Mouse (Mus musculus): ENCODE data around the gene Myl4. TPM values are rescaled to one million over a fixed set of nuclear protein-coding genes. Genes with fewer than 3 reads are reported as not detected.
"Not testable (repeated sequence)": the region's sequence is repeated elsewhere in the genome, so short reads cannot be mapped to it uniquely, and the experiment has no call there.

The Myl4 gene
- 4.7 and 6.3 TPM in 2 replicates for polyA plus RNA-seq (2015; fragmentation: Nextera tagmentation; extraction: Ambion mirVana)

DNA sequence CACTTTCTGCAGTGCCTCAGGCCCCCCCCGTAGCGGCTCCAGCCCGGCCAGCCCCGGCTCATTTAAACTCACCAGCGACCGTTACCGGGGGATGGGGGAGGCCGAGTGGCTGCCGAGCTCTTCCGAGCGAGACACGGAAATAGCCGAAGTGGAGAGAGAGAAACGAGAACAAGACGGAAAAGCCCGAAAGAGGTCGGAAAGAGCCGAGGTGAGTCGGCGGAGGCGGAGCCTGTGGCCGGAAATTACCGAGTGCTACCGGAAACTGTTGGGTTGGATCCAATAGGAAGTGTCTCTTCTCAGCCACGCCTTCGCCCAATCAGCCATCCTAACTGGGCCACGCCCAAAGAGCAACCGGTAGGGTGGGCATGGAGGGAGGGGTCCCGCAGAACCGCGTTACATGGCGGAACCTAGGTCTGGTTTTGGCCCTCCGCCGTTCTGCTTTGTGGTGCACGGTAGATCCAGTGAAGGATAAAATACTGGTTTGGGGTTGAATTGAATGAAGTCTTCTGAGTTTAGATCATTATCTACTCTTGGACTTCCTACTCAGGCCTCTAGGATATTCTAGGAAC is at the start of gene Myl4, which contains the start of gene Cdc27:
Myl4 (plus strand) TSS at position 258 of the 569 bp plus-strand sequence.
Cdc27 (minus strand) TSS at position 215 of the 569 bp plus-strand sequence.
- WGBS = under 1% methylated on average over 35 of the region's 35 CpGs
- no peaks in the 10 kb centered on the region for H3K27me3 ChIP-seq (replicated peaks; ENCODE audit: control insufficient read depth, insufficient read depth, low read length)
- peak within 1 kb of the TSS; percentile 100 for H3K9ac ChIP-seq (ENCODE audit: low read depth, low read length)
- H3K27ac ChIP-seq (ENCODE audit: low read length) = peak within 1 kb of the TSS; percentile 93
- peaks cover 7% of the 10 kb centered on the region for H3K4me1 ChIP-seq (ENCODE audit: control insufficient read depth, insufficient read depth, low read length)
- no peaks in the 10 kb centered on the region for H3K9me3 ChIP-seq (ENCODE audit: control insufficient read depth, low read length)
- peak; percentile 96 for ATAC-seq
- H3K4me3 ChIP-seq (ENCODE audit: low read length) = peak within 1 kb of the TSS; percentile 97
- H3K36me3 ChIP-seq (ENCODE audit: control insufficient read depth, insufficient read depth, low read length) = no peaks in the 10 kb centered on the region
- peak within 1 kb of the TSS; percentile 83 for H3K4me2 ChIP-seq (ENCODE audit: low read depth, low read length)

DNA sequence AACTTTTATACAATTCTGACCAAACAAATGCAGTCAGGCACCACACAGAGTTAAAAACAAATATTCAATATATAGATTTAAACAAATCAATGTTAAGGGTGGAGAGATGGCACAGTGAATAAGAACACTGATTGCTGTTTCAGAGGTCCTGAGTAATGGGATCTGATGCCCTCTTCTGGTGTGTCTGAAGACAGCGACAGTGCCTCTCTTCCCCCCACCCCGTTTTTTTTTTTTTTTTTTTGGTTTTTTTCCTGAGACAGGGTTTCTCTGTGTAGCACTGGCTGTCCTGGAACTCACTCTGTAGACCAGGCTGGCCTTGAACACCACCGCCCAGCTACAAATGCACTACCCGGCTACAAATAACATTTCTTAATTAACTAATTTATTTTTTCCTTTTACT is 42.0 kb upstream of the Myl4 start:
- WGBS = 79% methylated on average over 4 of the region's 4 CpGs
- no peak overlapping the region for H3K4me2 ChIP-seq (ENCODE audit: low read depth, low read length)
- no peaks in the 10 kb centered on the region for H3K4me1 ChIP-seq (ENCODE audit: control insufficient read depth, insufficient read depth, low read length)
- H3K9me3 ChIP-seq (ENCODE audit: control insufficient read depth, low read length) = no peaks in the 10 kb centered on the region
- peaks cover 14% of the 10 kb centered on the region; the same call in 1 of the 2 replicates for H3K36me3 ChIP-seq (ENCODE audit: control insufficient read depth, insufficient read depth, low read length)
- H3K27ac ChIP-seq (ENCODE audit: low read length) = no peak overlapping the region
- no peak for ATAC-seq
- H3K9ac ChIP-seq (ENCODE audit: low read depth, low read length) = no peak overlapping the region
- H3K4me3 ChIP-seq (ENCODE audit: low read length) = no peak overlapping the region
- H3K27me3 ChIP-seq (replicated peaks; ENCODE audit: control insufficient read depth, insufficient read depth, low read length) = no peaks in the 10 kb centered on the region

DNA sequence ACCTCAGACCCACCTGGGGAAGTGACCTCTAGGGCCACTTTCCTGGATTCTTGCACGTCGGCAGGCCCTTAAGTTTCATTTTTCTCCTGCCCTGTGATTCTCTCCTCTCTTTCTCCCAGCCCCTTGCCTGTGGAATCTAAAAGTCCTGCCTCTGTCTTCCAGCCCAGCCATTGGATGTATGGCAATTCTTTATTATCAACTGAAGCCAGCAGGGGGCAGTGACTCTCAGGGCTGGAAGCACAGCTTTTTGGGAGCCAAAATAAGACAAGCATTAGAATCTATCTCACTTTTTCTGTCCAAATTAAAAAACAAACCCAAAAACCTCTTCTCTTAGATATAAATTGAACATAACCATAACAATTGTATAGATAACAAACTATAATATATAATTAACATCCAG is 39.9 kb upstream of the Myl4 start:
- Histone ChIP-seq H3K4me1 (ENCODE audit: control insufficient read depth, insufficient read depth, low read length) (no peaks in the 10 kb centered on the region), H3K4me2 (ENCODE audit: low read depth, low read length) (no peak overlapping the region), H3K9me3 (ENCODE audit: control insufficient read depth, low read length) (no peaks in the 10 kb centered on the region), H3K9ac (ENCODE audit: low read depth, low read length) (no peak overlapping the region), H3K4me3 (ENCODE audit: low read length) (no peak overlapping the region), H3K27me3 (replicated peaks; ENCODE audit: control insufficient read depth, insufficient read depth, low read length) (no peaks in the 10 kb centered on the region), H3K27ac (ENCODE audit: low read length) (no peak overlapping the region), H3K36me3 (ENCODE audit: control insufficient read depth, insufficient read depth, low read length) (peaks cover 12% of the 10 kb centered on the region)
- WGBS = 76% methylated on average over 2 of the region's 2 CpGs
- no peak for ATAC-seq

DNA sequence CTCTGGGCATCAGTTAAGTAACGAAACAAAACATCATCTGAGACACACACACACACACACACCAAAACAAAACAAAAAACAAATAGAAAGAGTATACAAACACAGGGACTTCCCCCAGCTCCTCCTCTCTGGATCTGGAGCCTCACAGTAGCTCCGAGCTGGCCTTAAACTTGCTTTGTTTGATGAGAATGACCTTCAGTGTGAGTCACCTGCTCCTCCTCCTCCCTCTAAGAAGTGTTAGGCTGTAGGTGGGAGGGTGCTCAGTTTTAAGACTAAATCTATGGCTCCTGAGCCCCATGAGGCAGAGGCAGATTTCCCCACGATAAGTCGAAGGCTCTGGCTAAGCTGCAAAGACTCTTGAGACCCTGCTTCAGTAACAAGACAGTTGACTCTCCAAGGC is 38.0 kb upstream of the Myl4 start:
- 84% methylated on average over 4 of the region's 4 CpGs for WGBS
- H3K36me3 ChIP-seq (ENCODE audit: control insufficient read depth, insufficient read depth, low read length) = peaks cover 15% of the 10 kb centered on the region

DNA sequence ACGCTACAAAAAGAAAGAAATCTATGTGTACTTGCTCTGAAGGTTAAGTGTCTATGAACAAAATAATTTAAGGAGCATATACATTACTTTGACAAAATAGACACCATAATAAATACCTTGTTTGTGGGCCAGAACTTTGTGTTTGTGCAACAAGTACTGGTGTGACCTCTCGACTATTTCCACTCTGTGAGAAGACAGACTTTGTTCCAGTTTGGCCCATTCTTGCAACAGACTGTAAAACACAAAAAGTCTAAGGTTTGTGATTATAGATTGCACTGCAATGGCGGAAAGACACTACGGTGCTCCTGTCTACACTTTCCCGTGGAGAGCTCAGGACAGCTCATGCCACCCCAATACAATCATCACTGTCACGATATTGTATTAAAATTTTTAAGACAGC is 24.5 kb upstream of the Myl4 start:
- no peak overlapping the region for H3K4me3 ChIP-seq (ENCODE audit: low read length)
- no peak overlapping the region for H3K4me2 ChIP-seq (ENCODE audit: low read depth, low read length)
- H3K4me1 ChIP-seq (ENCODE audit: control insufficient read depth, insufficient read depth, low read length) = no peaks in the 10 kb centered on the region
- H3K9ac ChIP-seq (ENCODE audit: low read depth, low read length) = no peak overlapping the region
- peaks cover 2% of the 10 kb centered on the region; the same call in 1 of the 2 replicates for H3K36me3 ChIP-seq (ENCODE audit: control insufficient read depth, insufficient read depth, low read length)
- H3K9me3 ChIP-seq (ENCODE audit: control insufficient read depth, low read length) = no peaks in the 10 kb centered on the region
- H3K27me3 ChIP-seq (replicated peaks; ENCODE audit: control insufficient read depth, insufficient read depth, low read length) = no peaks in the 10 kb centered on the region
- H3K27ac ChIP-seq (ENCODE audit: low read length) = no peak overlapping the region
- no peak for ATAC-seq
- WGBS = 96% methylated on average over 6 of the region's 6 CpGs

More for the DNA sequence above, 38.0 kb upstream of the Myl4 start:
- no peaks in the 10 kb centered on the region for H3K27me3 ChIP-seq (replicated peaks; ENCODE audit: control insufficient read depth, insufficient read depth, low read length)
- H3K4me3 ChIP-seq (ENCODE audit: low read length) = no peak overlapping the region
- no peaks in the 10 kb centered on the region for H3K9me3 ChIP-seq (ENCODE audit: control insufficient read depth, low read length)
- H3K4me2 ChIP-seq (ENCODE audit: low read depth, low read length) = no peak overlapping the region
- no peak overlapping the region for H3K27ac ChIP-seq (ENCODE audit: low read length)
- no peak overlapping the region for H3K9ac ChIP-seq (ENCODE audit: low read depth, low read length)
- no peaks in the 10 kb centered on the region for H3K4me1 ChIP-seq (ENCODE audit: control insufficient read depth, insufficient read depth, low read length)
- no peak for ATAC-seq

DNA sequence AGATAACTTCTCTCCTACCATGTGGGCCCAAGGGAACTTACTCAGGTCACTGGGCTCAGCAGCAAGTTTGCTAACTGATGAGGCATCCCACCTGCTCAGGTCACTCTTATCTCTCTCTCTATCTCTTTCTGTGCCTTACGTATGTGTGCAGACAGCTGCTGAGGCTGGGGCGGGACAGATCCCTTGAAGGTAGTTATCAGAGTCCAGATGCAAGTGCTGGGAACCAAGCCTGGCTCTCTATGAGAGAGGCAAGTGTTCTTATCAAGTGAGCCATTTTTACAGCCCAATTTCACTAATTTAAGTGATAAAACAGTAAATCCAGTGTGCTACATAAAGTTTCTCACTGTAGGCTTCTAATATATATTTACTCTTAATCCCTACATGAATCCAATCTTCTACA is 13.6 kb upstream of the Myl4 start:
- peaks cover 5% of the 10 kb centered on the region; the same call in 1 of the 2 replicates for H3K36me3 ChIP-seq (ENCODE audit: control insufficient read depth, insufficient read depth, low read length)
- no peak overlapping the region for H3K9ac ChIP-seq (ENCODE audit: low read depth, low read length)
- H3K4me3 ChIP-seq (ENCODE audit: low read length) = no peak overlapping the region
- no peak overlapping the region for H3K27ac ChIP-seq (ENCODE audit: low read length)
- no peaks in the 10 kb centered on the region for H3K9me3 ChIP-seq (ENCODE audit: control insufficient read depth, low read length)
- 75% methylated on average over 2 of the region's 2 CpGs for WGBS
- H3K27me3 ChIP-seq (replicated peaks; ENCODE audit: control insufficient read depth, insufficient read depth, low read length) = no peaks in the 10 kb centered on the region
- H3K4me1 ChIP-seq (ENCODE audit: control insufficient read depth, insufficient read depth, low read length) = no peaks in the 10 kb centered on the region
- ATAC-seq = peak; percentile 50; the same call in 1 of the 2 replicates
- H3K4me2 ChIP-seq (ENCODE audit: low read depth, low read length) = no peak overlapping the region

DNA sequence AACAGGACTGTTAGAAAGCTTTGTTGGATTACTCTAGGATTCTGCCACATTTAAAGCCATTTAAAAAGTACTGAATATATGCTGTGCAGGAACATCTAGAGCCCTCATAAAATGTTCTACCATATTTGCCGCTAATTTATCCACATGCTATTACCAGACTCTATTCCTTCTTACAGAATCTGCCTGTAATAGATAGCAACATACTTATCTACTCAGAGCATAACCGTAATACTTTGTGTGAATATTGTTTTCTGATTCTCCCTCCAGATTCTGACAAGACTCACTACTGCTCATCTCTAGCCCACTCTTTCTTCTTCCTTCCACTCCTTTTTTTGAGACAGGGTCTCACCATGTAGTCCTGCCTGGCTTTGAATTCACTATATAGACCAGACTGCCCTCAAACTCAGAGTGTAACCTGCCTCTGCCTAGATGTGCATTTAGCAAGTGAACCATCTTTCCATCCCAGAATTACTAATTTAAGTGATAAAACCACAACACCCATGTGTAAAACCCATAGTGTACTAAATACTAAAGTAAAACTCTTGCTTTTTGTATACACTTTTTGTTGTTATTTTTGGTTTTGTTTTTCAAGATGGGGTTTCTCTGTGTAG is 12.4 kb upstream of the Myl4 start:
- ATAC-seq = no peak
- no peaks in the 10 kb centered on the region for H3K4me1 ChIP-seq (ENCODE audit: control insufficient read depth, insufficient read depth, low read length)
- H3K27me3 ChIP-seq (replicated peaks; ENCODE audit: control insufficient read depth, insufficient read depth, low read length) = no peaks in the 10 kb centered on the region
- WGBS = 95% methylated on average over 2 of the region's 2 CpGs
- no peak overlapping the region for H3K27ac ChIP-seq (ENCODE audit: low read length)
- H3K9ac ChIP-seq (ENCODE audit: low read depth, low read length) = no peak overlapping the region
- peaks cover 5% of the 10 kb centered on the region; the same call in 1 of the 2 replicates for H3K36me3 ChIP-seq (ENCODE audit: control insufficient read depth, insufficient read depth, low read length)
- H3K4me3 ChIP-seq (ENCODE audit: low read length) = no peak overlapping the region
- no peaks in the 10 kb centered on the region for H3K9me3 ChIP-seq (ENCODE audit: control insufficient read depth, low read length)
- no peak overlapping the region for H3K4me2 ChIP-seq (ENCODE audit: low read depth, low read length)

DNA sequence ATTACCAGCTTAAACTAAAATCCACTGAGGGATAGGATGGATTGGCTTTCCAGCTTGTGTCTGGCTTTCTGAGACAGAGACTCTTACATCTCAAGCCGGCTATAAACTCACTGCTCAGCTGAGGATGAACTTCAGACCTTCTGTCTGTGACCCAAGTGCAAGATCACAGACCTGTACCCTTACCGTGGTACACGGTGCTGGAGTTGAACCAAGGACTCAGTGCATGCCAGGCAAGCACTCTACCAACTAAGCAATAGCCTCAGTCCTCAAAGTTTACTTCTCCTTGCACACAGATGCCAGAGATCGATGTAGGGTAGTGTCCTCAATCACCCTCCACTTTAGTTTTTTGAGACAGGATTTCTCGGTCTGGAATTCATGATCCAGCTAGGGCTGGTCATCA is 10.7 kb upstream of the Myl4 start:
- H3K27me3 ChIP-seq (replicated peaks; ENCODE audit: control insufficient read depth, insufficient read depth, low read length) = no peaks in the 10 kb centered on the region
- H3K4me2 ChIP-seq (ENCODE audit: low read depth, low read length) = no peak overlapping the region
- no peak overlapping the region for H3K4me3 ChIP-seq (ENCODE audit: low read length)
- H3K9ac ChIP-seq (ENCODE audit: low read depth, low read length) = no peak overlapping the region
- WGBS = 90% methylated on average over 5 of the region's 5 CpGs
- no peak overlapping the region for H3K27ac ChIP-seq (ENCODE audit: low read length)
- no peaks in the 10 kb centered on the region for H3K9me3 ChIP-seq (ENCODE audit: control insufficient read depth, low read length)
- H3K4me1 ChIP-seq (ENCODE audit: control insufficient read depth, insufficient read depth, low read length) = no peaks in the 10 kb centered on the region
- H3K36me3 ChIP-seq (ENCODE audit: control insufficient read depth, insufficient read depth, low read length) = no peaks in the 10 kb centered on the region
- no peak for ATAC-seq

DNA sequence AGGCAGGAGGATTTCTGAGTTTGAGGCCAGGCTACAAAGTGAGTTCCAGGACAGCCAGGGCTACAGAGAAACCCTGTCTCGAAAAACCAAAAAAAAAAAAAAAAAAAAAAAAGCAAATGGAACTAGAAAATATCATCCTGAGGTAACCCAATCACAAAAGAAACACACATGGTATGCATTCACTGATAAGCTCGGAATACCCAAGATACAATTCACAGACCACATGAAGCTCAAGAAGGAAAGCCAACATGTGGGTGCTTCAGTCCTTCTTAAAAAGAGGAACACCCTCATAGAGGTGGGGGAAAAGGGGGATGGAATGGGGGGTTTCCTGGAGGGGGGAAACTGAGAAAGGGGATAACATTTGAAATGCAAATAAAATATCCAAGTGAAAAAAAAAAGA is 7.1 kb upstream of the Myl4 start:
- not testable (repeated sequence) for H3K4me1 ChIP-seq (ENCODE audit: control insufficient read depth, insufficient read depth, low read length); H3K36me3 ChIP-seq (ENCODE audit: control insufficient read depth, insufficient read depth, low read length); H3K9me3 ChIP-seq (ENCODE audit: control insufficient read depth, low read length); H3K27me3 ChIP-seq (replicated peaks; ENCODE audit: control insufficient read depth, insufficient read depth, low read length); H3K4me3 ChIP-seq (ENCODE audit: low read length); H3K9ac ChIP-seq (ENCODE audit: low read depth, low read length); H3K27ac ChIP-seq (ENCODE audit: low read length); ATAC-seq; H3K4me2 ChIP-seq (ENCODE audit: low read depth, low read length)
- 99% methylated on average over 2 of the region's 2 CpGs for WGBS

Measured in intestine, embryonic 16.5 days (tissue).